Mouse (Mus musculus) E14TG2a.4 (cell line): ENCODE data around the gene Snx19.

Experiments
- CTCF ChIP-seq: conservative IDR thresholded peaks from 2 replicates; pipeline ENCODE4 v1.5.1; 2014; ENCODE audit warnings: low read length
- NANOG ChIP-seq: IDR thresholded peaks from 2 replicates; pipeline ENCODE4 v1.6.1; 2014; ENCODE audit warnings: borderline replicate concordance, low read length, mixed read lengths
- POU5F1 ChIP-seq: IDR thresholded peaks from 2 replicates; pipeline ENCODE4 v1.6.1; 2014; ENCODE audit warnings: low read length, borderline replicate concordance

- TF ChIP-seq CTCF (no peak), POU5F1 (no peak), NANOG (no peak)
Measured at GRCm38 (mm10) chr9:30464661-30465060, 37.8 kb downstream of the Snx19 start.
